16 mouse cellular contexts compared by ENCODE assay signal in the genomic region with DNA sequence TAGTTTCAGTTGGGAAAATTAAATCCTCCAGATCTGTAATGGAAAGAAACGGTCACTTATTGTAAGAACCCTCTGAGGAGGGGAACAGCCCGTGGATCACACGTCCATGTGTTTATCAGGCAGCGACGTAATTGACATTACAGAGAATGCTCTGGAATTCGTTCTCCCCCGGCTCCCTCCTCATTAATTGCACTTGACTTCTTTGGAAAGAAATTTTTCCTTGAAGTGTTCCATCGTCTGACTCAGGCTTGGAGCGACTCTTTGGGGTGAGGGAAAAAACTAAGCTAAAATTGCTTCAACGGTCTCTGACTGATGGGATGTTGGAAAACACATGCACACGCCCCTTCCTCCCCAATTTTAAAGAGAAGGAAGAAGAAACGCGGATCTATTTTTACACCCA. TPM values are rescaled to one million over a fixed set of nuclear protein-coding genes. Genes with fewer than 3 reads are reported as not detected.
A peak's percentile ranks its signal among the peaks of the same experiment; 100 is the strongest.
DNase-seq lines count a peak whose midpoint lies in the region; ATAC-seq and TF ChIP-seq lines count a peak whose summit lies in the region.
"Had no signal": no experiment of that assay in that cellular context is flagged by ENCODE, and none has a peak within 500 bp of the region (broad histone marks: within the 10 kb centered on the region; RNA-seq: fewer than 3 reads in every experiment).

No protein-coding gene starts in this region.

- intact Hi-C loops in gastrocnemius, adult 2 months (cut with DNase I) = no loop called here

- H3K27me3 ChIP-seq in limb, embryonic 12.5 days = no peaks in the 10 kb centered on the region; the same call in 1 of the 2 replicates
- peaks cover 6% of the 10 kb centered on the region; the same call in 1 of the 2 replicates for H3K27me3 ChIP-seq in limb, embryonic 10.5 days (ENCODE audit: low read depth, poor library complexity, severe bottlenecking)
- no peaks in the 10 kb centered on the region for H3K27me3 ChIP-seq in heart, postnatal 0 days (ENCODE audit: control insufficient read depth, insufficient read depth, low read length)
- H3K27me3 ChIP-seq in stomach, embryonic 14.5 days (ENCODE audit: control insufficient read depth, insufficient read depth, low read length) = no peaks in the 10 kb centered on the region
- 0 out of 2 replicates have a peak, but pooled peaks cover 3% of the 10 kb centered on the region for H3K27me3 ChIP-seq in liver, embryonic 11.5 days (replicated peaks; ENCODE audit: control insufficient read depth, insufficient read depth, low read length)
- H3K27me3 ChIP-seq: liver, embryonic 13.5 days had no signal

- TF ChIP-seq CTCF in gastrocnemius, adult 2 months (IDR thresholded peaks at IDR 0.05) = no peak
- TF ChIP-seq CTCF in heart, postnatal 0 days (IDR thresholded peaks at IDR 0.05; ENCODE audit: low read depth) = no peak

- peak; percentile 37 for DNase-seq in gastrocnemius, adult 2 months
- DNase-seq in gastrocnemius, adult 8-10 months (ENCODE audit: low spot score in 2 of 2) = no peak
- DNase-seq in limb, embryonic 10.5 days (ENCODE audit: low spot score) = no peak
- DNase-seq in heart, postnatal 0 days (ENCODE audit: low spot score) = peak; percentile 65
- DNase-seq in liver, embryonic 11.5 days (ENCODE audit: low spot score) = no peak
- DNase-seq in spleen, postnatal 4 days (ENCODE audit: low spot score in 2 of 2) = no peak
- DNase-seq: adrenal gland, postnatal 36 days; cerebellum, adult 11 months; kidney, adult 11 months; liver, embryonic 13.5 days; right cerebral cortex, postnatal 4 days had no signal

- TF ChIP-seq EP300 in heart, postnatal 0 days (IDR thresholded peaks at IDR 0.05; ENCODE audit: low read depth) = no peak

- peak overlapping the region; percentile 13; the same call in 1 of the 2 replicates for H3K4me3 ChIP-seq in gastrocnemius, adult 2 months
- no peak overlapping the region for H3K4me3 ChIP-seq in limb, embryonic 12.5 days (replicated peaks)
- no peak overlapping the region for H3K4me3 ChIP-seq in limb, embryonic 10.5 days
- H3K4me3 ChIP-seq in heart, postnatal 0 days (ENCODE audit: low read depth, low read length) = no peak overlapping the region
- H3K4me3 ChIP-seq in stomach, embryonic 14.5 days (ENCODE audit: low read depth, low read length) = no peak overlapping the region
- H3K4me3 ChIP-seq in liver, embryonic 11.5 days (ENCODE audit: low read depth, low read length) = no peak overlapping the region
- H3K4me3 ChIP-seq: layer of hippocampus, adult 2 months; liver, embryonic 13.5 days had no signal

- ATAC-seq in limb, embryonic 12.5 days (ENCODE audit: insufficient number of reproducible peaks, insufficient read depth, low FRiP score, low TSS enrichment, low read depth) = no peak
- ATAC-seq in heart, postnatal 0 days (ENCODE audit: insufficient read depth, low read depth) = 0 out of 2 replicates have a peak, but pooled peaks have one; percentile 5
- no peak for ATAC-seq in stomach, embryonic 14.5 days (ENCODE audit: insufficient number of reproducible peaks, insufficient read depth, low FRiP score, low read depth)
- no peak for ATAC-seq in liver, embryonic 11.5 days (replicated peaks; ENCODE audit: low FRiP score)
- ATAC-seq: forebrain, embryonic 16.5 days had no signal

- H3K4me2 ChIP-seq in limb, embryonic 12.5 days = no peak overlapping the region
- H3K4me2 ChIP-seq in heart, postnatal 0 days (ENCODE audit: low read depth, low read length) = peak overlapping the region; percentile 19
- no peak overlapping the region for H3K4me2 ChIP-seq in stomach, embryonic 14.5 days (replicated peaks; ENCODE audit: low read depth, low read length)
- no peak overlapping the region for H3K4me2 ChIP-seq in liver, embryonic 11.5 days
- H3K4me2 ChIP-seq: liver, embryonic 13.5 days had no signal

- 49% methylated on average over 13 of the region's 13 CpGs for WGBS in limb, embryonic 12.5 days
- 73% methylated on average over 13 of the region's 13 CpGs for WGBS in limb, embryonic 10.5 days
- 19% methylated on average over 13 of the region's 13 CpGs for WGBS in heart, postnatal 0 days
- WGBS in stomach, embryonic 14.5 days = 36% methylated on average over 13 of the region's 13 CpGs
- 63% methylated on average over 13 of the region's 13 CpGs for WGBS in liver, embryonic 11.5 days

- no peak overlapping the region for H3K9ac ChIP-seq in limb, embryonic 12.5 days (replicated peaks)
- H3K9ac ChIP-seq in heart, postnatal 0 days (replicated peaks; ENCODE audit: low read depth, low read length) = no peak overlapping the region
- H3K9ac ChIP-seq in stomach, embryonic 14.5 days (replicated peaks; ENCODE audit: low read depth, low read length) = no peak overlapping the region
- no peak overlapping the region for H3K9ac ChIP-seq in liver, embryonic 11.5 days (ENCODE audit: low read depth, low read length)
- H3K9ac ChIP-seq: liver, embryonic 13.5 days had no signal

- H3K4me1 ChIP-seq in limb, embryonic 12.5 days (replicated peaks) = peaks cover 23% of the 10 kb centered on the region
- H3K4me1 ChIP-seq in limb, embryonic 10.5 days = peaks cover 15% of the 10 kb centered on the region
- 0 out of 2 replicates have a peak, but pooled peaks cover 7% of the 10 kb centered on the region for H3K4me1 ChIP-seq in heart, postnatal 0 days (ENCODE audit: control insufficient read depth, insufficient read depth)
- H3K4me1 ChIP-seq in stomach, embryonic 14.5 days (ENCODE audit: control insufficient read depth, insufficient read depth, low read length) = peaks cover 4% of the 10 kb centered on the region
- H3K4me1 ChIP-seq in liver, embryonic 11.5 days (replicated peaks; ENCODE audit: control insufficient read depth, insufficient read depth, low read length) = no peaks in the 10 kb centered on the region

- no peaks in the 10 kb centered on the region for H3K9me3 ChIP-seq in limb, embryonic 12.5 days
- H3K9me3 ChIP-seq in limb, embryonic 10.5 days (replicated peaks) = no peaks in the 10 kb centered on the region
- H3K9me3 ChIP-seq in heart, postnatal 0 days (replicated peaks; ENCODE audit: control insufficient read depth, low read length) = no peaks in the 10 kb centered on the region
- no peaks in the 10 kb centered on the region for H3K9me3 ChIP-seq in stomach, embryonic 14.5 days (ENCODE audit: control insufficient read depth, low read depth, low read length)
- no peaks in the 10 kb centered on the region for H3K9me3 ChIP-seq in liver, embryonic 11.5 days (ENCODE audit: control insufficient read depth, low read length)
- H3K9me3 ChIP-seq: liver, embryonic 13.5 days had no signal

- no peaks in the 10 kb centered on the region for H3K36me3 ChIP-seq in limb, embryonic 12.5 days
- no peaks in the 10 kb centered on the region for H3K36me3 ChIP-seq in limb, embryonic 10.5 days
- no peaks in the 10 kb centered on the region for H3K36me3 ChIP-seq in heart, postnatal 0 days (replicated peaks; ENCODE audit: control insufficient read depth, insufficient read depth, low read length)
- no peaks in the 10 kb centered on the region for H3K36me3 ChIP-seq in stomach, embryonic 14.5 days (ENCODE audit: control insufficient read depth, insufficient read depth, low read length)
- H3K36me3 ChIP-seq in liver, embryonic 11.5 days (ENCODE audit: control insufficient read depth, insufficient read depth, low read length) = no peaks in the 10 kb centered on the region
- H3K36me3 ChIP-seq: liver, embryonic 13.5 days had no signal

- H3K27ac ChIP-seq in gastrocnemius, adult 2 months = peak overlapping the region; percentile 80
- peak overlapping the region; percentile 60; the same call in 1 of the 2 replicates for H3K27ac ChIP-seq in limb, embryonic 12.5 days
- H3K27ac ChIP-seq in limb, embryonic 10.5 days = no peak overlapping the region
- H3K27ac ChIP-seq in heart, postnatal 0 days (ENCODE audit: low read depth) = peak overlapping the region; percentile 81
- H3K27ac ChIP-seq in stomach, embryonic 14.5 days (ENCODE audit: low read length) = peak overlapping the region; percentile 2; the same call in 1 of the 2 replicates
- no peak overlapping the region for H3K27ac ChIP-seq in liver, embryonic 11.5 days (ENCODE audit: low read depth, low read length)
- H3K27ac ChIP-seq: layer of hippocampus, adult 2 months; liver, embryonic 13.5 days had no signal

RNA-seq across cellular contexts. Expression of gene Tlr5, which starts 31.7 kb away (rescaled TPM):
- 1 to 10 TPM; 1.1 to 3.8 TPM for total RNA-seq in gastrocnemius, adult 2 months (2021)
- total RNA-seq in gastrocnemius, adult 8-10 months (2022) = 1 to 10 TPM in 1 of 4 experiments, under 1 TPM in 3; 0.51 to 1.2 (median 0.82) TPM
- polyA plus RNA-seq in limb, embryonic 12.5 days (2016; fragmentation: Nextera tagmentation; extraction: Ambion mirVana) = 0.50 and 0.81 TPM in 2 replicates
- polyA plus RNA-seq in limb, embryonic 10.5 days (2016; fragmentation: Nextera tagmentation; extraction: Ambion mirVana) = 0.33 and 0.69 TPM in 2 replicates
- total RNA-seq in heart, postnatal 0 days (2014; rRNA removed; ENCODE audit: low replicate concordance) = 1.3 and 1.5 TPM in 2 replicates
- polyA plus RNA-seq in heart, postnatal 0 days (2015; fragmentation: Nextera tagmentation; extraction: Ambion mirVana) = 0.74 and 0.92 TPM in 2 replicates
- polyA plus RNA-seq in stomach, embryonic 14.5 days (2014; fragmentation: Nextera tagmentation; extraction: Ambion mirVana) = 2.5 and 2.9 TPM in 2 replicates
- 0.48 and 0.49 TPM in 2 replicates for polyA plus RNA-seq in liver, embryonic 11.5 days (2014; fragmentation: Nextera tagmentation; extraction: Ambion mirVana)
- total RNA-seq: hematopoietic stem cell, adult 5-6 weeks had no signal

Comparison
In these comparisons a context has a peak if more than half of its experiments do, and no peak if none do; other contexts are left out.
1. DNase-seq: peak in gastrocnemius, adult 2 months (single experiment) and heart, postnatal 0 days (single experiment); none in gastrocnemius, adult 8-10 months (0 of 2), limb, embryonic 10.5 days (single experiment), liver, embryonic 11.5 days (single experiment) and spleen, postnatal 4 days (0 of 2).
2. H3K27ac ChIP-seq: peak in gastrocnemius, adult 2 months (single experiment), limb, embryonic 12.5 days (single experiment), heart, postnatal 0 days (single experiment) and stomach, embryonic 14.5 days (single experiment); none in limb, embryonic 10.5 days (single experiment) and liver, embryonic 11.5 days (single experiment).